Mouse (Mus musculus): Measurements from ENCODE around the gene Rtl10. TPM values are rescaled to one million over a fixed set of nuclear protein-coding genes. Genes with fewer than 3 reads are reported as not detected.

Gene Rtl10
- 1 to 10 TPM; 8.6 TPM for total RNA-seq (2021)
- long read RNA-seq, experiment 1, partial matches to known transcripts: 0 of 1 reads
- long read RNA-seq, experiment 1, other reads (novel, unspliced or antisense): 0 of 1 reads
- long read RNA-seq, experiment 2: 0 reads

DNA sequence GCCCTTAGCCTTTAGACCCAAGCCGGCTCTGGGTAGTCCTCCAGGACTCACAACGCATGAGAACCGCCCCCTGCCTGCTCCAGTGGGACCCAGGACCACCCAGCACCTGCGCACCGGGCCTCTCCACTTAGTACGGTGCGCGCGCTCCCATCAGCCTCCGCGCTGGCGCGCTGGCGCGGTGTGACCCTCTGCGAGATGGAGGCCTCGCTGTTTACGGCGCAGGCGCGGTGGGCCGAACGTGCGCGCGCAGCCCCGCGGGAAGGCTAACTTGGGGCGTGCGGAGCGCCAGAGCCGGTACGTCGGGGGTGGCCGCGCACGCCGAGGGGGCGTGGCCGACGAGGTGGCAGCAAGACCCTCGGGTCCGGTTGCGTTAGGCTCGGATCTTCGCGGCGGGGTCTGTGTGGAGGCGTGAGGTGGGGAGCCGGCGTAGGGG is at the start of gene Rtl10, which contains the start of gene Gnb1l:
Gene Rtl10 (plus strand): TSS at position 344 of the 433 bp plus-strand sequence.
Gene Gnb1l (plus strand): TSS at position 156 of the 433 bp plus-strand sequence.
- DNase-seq (ENCODE audit: low spot score in 2 of 2): peak; percentile 94 to 97

DNA sequence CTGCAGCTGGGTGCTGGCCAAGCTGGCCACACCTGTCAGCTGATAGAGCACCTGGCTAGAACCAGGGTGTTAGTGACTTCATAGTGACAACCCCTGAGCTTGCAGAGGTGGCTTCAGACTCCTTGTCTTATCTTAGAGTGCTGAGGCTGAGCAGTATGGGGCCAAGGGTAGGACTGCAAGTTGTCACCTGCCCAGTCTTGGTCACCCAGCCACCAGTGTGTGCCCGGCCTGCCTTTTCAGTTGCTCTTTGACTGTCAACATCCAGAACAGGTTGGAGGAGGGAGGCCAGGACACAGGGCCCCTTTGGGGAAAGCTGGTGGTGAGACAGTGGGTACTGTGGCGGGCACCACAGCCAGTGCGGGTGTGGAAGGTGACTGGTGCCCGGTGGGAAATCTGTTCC is 49.7 kb upstream of the Rtl10 start:
- DNase-seq (ENCODE audit: low spot score in 2 of 2): no peak

DNA sequence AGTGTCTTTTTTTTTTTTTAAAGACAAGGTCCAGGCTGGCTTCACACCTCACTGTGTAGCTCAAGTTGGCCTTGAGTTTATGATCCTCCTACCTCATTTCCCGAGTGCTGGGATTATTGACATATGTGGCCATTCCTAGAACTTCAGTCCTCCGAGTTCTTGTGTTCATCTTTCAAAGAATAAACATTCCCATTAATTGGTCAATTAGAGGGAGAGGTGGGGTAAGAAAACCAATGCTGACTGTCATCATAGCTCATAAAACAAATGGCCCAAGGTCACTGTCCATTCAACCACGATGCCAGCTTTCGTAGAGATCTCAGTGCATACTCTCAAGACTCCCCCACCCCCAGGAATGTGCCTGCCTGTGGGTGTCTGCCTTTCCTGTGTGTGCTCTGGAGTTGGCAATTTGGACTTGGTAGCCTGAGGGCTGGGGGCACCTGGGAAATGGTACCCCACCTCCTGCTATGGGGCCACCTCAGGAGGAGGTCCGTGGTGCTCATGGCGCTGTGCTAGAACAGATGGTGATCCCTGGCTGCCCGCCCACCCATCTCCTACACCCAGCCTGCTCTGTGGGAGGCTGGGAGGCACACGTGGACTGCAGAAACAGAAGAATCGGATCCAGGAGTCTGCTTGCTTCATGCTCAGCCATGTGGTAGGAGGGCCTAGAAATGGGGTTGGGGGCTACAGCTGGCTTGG is 47.1 kb upstream of the Rtl10 start:
- DNase-seq (ENCODE audit: low spot score in 2 of 2): peak; percentile 62 to 75

DNA sequence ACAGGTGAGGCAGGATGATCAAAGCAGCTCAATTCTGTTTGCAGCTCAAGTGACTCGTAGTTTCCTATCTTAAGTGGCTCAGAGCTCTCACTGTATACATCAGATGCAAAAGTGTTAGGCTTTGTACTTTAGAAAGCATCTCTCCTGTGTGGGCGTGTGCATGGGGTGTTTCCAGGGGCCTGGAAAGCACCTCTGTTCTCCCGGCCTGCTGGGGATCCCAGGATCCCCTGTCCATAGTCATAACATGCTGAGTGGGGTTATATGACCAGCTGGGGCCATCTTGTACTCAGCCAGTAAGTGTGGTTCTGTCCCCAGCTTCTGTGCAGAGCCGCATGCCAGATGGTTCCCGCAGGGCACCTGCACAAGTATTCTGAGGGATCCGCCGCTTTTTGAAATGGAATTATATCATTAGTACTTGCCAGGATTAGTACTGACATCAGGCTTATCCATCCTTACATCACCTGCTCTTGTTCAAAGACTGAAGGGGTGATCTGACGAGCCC is 46.3 kb upstream of the Rtl10 start:
- peak in 1 of 2 experiments; percentile 52 for DNase-seq (ENCODE audit: low spot score in 2 of 2)

DNA sequence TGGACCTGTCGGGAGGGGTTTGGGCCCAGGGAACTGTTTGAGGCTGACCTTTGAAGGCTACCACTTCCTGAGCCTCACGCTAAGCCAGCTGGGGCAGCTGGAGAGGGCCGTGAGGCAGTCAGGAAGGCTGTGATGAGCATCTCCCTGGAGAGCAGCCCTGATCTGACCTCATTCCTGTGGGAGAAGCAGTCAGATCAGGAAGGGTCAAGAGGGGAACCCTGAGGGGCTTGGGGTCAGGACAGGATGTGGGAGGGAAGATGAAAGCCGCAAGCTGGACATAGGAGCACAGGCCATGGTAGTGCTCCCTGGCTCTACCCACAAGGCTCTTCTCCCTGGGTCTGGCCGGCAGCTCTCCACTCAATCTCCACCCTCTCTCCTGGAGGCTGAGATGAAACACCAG is 44.9 kb upstream of the Rtl10 start:
- DNase-seq (ENCODE audit: low spot score in 2 of 2): no peak

DNA sequence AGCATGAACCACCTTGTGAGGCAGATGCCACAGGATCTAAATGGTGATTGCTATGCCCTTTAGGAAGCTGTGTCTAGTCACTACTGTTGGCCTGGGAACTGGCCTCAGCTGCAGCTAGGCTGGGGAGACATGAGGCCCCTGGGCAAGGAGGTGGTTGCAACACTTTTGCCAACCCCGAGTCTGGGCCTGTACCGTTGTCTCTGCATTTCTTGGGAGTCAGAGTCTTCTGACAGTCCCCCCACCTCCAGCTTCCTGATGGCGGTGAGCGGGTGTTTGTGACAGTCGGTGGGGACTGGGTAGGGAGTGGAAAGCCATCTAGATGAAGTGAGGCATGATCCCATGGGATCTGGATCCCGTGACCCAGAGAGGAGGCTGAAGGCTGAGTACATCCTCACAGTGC is 43.3 kb upstream of the Rtl10 start:
- DNase-seq (ENCODE audit: low spot score in 2 of 2): no peak

DNA sequence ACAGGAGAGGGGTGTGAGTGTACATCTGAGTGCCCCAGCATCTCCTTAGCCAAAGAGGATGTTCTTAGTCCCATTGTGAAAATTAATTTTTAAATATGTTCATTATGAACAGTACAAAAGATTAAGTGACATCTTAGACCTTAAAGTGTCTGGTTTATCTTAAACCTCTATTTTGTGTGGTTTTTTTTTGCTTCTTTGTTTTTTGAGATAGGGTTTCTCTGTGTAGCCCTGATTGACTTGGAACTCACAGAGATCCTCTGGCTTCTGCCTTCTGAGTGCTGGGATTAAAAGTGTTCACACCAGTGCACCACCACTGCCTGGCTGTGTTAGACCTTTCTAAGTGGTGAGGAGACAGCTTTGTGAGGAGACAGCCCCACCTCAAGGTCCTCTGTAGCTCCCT is 40.0 kb upstream of the Rtl10 start:
- DNase-seq (ENCODE audit: low spot score in 2 of 2): no peak

DNA sequence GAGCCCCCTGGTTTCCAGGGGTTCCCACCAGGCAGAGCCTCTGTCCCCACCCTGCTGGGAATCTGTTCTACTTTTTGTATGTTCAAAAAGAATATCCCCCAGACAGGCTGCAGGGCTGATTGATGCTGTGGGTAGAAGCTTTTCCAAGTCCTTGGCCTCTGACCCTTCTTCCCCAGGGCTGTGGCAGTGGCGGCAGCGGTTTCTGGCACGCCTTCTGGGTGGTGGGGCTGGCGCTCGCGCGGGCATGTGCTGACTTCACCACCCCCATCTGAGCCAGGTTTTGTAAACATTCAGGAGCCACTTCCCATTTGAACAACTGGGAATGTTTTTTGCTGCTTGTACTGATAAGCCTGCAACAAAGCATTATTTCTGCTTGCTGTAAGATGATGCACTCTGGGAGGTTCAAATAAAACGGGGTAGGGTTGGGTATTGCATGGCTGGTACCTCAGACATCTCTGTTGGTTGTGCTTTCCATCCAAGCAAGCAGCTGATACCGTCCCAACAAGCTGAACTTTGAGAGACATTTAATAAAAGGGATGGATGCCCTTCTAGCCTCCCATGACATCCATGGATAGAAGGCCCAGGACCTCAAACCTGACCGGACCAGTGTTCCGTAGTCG is 39.3 kb upstream of the Rtl10 start:
- no peak for DNase-seq (ENCODE audit: low spot score in 2 of 2)

DNA sequence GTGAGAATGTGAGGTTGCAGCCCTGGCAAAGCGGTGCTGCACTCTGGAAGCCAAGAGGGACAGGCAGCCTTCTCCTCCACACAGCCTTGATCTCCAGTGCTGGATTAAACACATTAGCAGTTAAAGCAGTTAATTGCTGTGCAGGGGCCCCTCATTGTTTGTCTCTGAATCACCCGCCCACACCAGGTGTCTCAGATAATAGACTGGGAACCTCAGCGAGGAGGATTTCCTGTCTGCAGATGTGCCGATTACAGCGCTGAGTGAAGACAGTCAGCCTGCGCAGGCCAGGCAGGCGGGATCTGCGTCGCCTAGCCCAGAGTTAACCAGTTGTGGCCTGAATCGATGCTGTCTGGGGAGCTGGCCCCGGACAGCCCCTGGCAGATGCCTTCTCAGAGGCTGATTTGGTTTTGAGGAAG is 38.7 kb upstream of the Rtl10 start:
- no peak for DNase-seq (ENCODE audit: low spot score in 2 of 2)

DNA sequence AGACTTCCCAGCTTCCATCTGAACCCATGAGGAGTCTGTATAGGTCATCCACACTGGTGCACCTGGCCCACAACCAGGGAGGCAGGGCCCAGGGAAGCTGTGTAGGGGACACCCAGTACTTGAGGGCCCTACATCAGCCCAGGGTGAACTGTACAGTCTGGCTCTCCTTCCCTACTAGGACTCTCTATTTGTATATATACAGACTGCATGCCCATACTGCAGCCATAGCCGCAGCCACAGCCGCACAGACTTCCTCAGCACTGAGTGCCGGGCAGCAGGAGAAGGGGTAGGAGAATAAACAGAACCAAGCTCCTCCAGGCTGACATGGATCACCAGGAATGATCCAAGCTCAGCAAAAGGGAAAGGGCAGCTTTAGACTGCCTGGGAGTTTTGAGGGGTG is 37.9 kb upstream of the Rtl10 start:
- no peak for DNase-seq (ENCODE audit: low spot score in 2 of 2)

DNA sequence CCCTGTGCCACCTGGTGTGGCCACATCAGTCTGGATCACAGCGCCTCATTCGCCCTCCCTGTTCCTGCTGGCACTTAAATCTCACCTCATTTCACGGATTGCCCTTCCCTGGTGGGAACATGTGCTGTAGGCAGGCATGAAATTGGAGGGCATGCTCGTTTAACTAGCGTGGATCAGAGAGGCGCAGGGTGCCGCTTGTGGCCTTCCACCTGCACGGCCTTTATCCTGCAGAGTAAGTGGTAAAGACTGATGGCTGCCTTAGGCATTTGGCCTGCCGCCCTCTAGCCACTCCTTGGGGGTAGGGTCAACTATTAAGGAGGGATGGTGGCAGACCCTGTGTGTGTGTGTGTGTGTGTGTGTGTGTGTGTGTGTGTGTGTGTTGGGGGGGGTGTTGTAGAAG is 36.7 kb upstream of the Rtl10 start:
- DNase-seq (ENCODE audit: low spot score in 2 of 2): no peak

DNA sequence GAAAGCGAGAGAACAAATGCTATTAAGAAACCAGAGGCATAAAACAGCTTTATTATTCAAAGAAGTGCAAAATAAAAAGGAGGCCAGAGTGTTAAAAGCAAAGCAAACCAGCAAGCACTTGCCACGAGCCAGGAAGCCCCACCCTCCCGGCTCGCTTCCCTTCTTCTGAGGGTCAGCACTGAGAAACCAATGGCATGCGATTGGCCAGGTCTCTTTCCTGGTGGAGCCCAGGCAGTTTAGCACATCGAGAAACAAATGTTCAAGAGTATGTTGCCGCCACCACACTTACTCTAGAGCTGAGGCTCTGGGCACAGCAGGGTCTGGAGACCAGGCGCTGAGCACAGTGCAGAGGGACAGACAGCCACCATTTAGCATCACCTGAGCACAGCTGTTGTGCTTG is 36.1 kb upstream of the Rtl10 start:
- DNase-seq (ENCODE audit: low spot score in 2 of 2): no peak

DNA sequence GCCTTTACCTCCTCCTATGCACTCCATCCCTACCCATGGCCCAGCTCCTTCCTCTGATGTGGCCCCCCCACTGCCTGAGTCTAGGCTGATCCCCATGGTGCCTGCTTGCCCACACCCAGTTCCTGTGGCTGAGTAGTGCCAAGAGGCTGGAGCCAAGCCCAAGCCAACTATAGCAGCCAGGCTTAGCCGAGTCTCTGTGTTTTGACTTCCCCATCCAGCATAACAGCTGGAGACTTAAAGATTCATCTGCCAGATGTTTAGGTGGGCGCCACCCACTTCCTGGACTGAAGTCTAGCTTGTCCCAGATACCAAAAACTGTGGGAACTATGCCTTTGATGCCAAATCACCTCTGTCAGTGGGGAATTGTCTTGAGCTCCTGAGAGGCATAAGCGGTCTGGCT is 34.4 kb upstream of the Rtl10 start:
- DNase-seq (ENCODE audit: low spot score in 2 of 2): no peak

DNA sequence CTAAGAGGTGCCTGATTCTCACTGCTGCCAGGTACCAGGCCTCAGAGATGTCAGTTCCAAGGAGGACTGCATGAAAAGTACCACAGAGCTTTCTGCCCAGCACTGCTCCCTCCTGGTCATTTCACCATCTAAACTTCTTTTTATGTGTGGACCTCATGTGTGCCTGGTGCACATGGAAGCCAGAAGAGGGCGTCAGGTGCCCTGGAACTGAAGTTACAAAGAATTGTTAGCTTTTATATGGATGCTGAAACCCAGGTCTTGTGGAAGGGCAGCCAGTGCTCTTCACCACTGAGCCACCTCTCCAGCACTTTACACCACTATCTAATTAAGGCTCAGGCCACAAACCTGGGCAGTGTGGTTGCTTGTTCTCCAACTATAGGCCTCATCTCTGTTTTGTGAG is 27.9 kb upstream of the Rtl10 start:
- no peak for DNase-seq (ENCODE audit: low spot score in 2 of 2)

DNA sequence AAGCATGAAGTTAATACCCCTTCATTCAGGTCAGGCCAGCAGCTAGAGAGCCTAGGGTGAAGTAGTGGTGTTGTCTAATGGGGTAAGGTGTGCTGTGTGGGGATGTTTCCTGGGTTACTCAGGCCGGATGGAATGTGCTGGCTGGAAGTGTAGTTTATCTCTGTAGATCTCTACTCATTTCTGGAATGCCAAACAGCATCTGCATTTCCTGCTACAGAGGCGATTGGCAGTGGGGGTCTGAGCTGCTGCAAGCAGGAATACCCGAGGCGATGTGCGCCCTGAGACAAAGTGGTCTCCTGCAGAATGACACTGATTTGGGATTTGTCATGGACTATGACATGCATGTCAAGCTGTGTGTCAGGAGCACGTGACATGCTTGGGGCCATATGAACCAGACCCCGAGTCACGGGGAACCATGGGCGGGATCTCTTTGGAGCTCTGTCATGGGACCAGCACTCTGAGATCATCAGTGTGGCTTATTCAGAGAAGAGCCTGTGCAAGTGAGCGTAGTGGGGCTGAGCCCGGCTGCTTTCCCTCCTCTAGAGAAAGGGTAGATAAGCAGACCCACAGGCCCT is 27.2 kb upstream of the Rtl10 start:
- no peak for DNase-seq (ENCODE audit: low spot score in 2 of 2)

DNA sequence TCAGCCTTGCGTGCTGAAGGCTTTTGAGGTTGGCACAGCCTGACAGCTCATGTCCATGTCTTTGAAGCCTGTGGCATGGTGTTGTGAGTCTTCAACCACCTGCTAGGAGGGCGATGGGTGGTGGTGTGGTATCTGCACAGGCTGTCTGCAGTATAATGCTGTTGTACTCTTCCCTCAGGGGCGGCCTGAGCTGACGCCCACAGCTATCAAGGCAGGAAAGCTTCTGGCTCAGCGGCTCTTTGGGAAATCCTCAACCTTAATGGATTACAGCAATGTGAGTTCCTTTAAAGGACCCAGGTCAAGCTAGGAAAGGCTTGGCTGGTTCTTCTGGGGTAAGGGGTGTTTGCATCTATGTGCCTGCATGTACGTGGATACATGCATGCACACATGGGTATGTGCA is 26.7 kb upstream of the Rtl10 start:
- no peak for DNase-seq (ENCODE audit: low spot score in 2 of 2)

DNA sequence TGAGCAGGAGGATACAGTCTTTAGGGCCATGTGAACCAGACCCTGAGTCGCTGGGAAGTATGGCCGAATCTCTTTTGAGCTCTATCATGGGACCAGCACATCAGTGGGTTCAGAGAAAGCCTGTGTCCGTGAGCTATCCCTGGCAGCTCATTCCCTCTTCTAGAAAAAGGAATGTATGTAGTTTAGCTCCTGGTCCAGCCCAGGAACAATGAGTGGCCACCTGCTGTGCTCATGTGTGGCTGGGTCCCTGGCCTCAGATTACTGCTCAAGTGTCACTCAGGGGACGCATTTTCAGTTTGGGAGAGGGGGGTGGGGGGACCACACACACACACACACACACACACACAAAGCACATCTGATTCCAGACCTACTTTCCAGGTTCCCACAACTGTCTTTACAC is 26.3 kb upstream of the Rtl10 start:
- DNase-seq (ENCODE audit: low spot score in 2 of 2): no peak

DNA sequence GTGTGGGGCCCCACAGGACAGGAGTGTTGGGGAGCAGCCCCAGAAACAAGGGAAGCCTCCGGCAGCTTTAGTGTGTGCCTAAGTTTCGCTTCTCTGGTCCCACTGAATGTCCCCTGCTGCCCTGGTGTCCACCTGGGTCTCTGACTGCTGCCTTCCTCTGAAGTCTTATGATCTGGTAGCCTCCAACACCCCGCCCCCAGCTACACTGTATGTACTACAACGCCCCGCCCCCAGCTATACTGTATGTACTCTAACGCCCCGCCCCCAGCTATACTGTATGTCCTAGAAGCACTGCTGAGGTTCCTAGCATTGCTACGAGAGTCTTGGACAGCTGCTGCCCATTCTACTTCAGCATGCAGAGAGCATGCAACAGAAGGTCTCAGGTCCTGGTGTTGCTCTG is 25.7 kb upstream of the Rtl10 start:
- DNase-seq (ENCODE audit: low spot score in 2 of 2): no peak

DNA sequence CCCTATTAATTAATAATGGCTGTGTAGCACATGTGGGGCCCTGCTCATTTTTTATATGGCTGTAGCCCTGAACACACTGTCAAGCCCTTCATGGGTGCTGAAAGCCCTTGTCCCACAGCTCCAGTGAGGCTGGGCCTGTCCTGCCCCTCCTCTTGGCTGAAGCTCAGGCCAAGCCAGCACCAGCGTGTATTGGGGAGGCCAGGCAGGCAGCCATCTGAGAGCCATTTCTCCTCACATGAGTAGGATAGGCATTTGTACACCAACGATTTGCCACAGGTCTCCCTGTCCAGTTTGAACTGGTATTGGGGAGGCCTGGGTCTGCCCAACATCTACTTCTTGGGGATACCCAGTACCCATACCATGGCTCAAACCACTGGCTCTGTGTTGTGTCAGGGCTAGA is 24.7 kb upstream of the Rtl10 start:
- DNase-seq (ENCODE audit: low spot score in 2 of 2): no peak

DNA sequence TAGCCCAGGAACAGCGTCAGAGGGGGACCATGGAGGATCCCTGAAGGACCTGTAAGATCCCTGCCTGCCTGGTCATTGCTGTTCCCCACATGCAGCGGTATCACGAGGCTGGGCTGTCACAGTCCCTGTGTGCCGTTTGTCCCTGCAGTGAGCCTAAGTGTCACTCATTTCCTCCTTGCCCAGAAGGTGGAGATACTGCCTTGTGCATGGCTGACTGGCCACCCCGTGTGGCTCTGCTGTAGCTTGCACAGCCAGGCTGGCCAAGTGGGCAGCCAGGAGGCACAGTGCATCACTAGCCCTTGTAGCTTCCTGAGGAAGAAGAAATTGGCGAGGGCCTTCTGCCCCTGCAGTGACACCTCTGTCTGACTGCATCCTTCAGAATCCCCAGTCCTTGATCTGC is 20.7 kb upstream of the Rtl10 start:
- no peak for DNase-seq (ENCODE audit: low spot score in 2 of 2)

DNA sequence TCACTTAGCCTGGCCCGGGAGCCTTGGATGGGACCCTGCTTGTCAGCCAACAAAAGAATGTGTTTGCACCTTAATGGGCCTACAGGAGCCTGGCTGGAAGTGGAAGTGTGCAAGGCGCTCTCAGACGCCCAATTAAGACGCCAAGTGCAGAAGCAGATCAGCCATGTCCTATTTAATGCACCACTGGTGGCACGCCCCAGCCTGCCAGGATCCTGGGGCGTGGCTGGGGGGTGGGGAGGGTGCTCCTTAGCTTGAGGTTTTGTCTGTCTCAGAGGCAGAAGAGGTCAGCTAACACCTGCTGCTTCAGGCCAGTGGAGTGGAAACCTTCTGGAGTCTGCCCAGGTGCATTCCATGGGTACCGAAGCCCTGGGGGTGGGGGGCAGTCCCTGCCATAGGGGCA is 19.0 kb upstream of the Rtl10 start:
- no peak for DNase-seq (ENCODE audit: low spot score in 2 of 2)

DNA sequence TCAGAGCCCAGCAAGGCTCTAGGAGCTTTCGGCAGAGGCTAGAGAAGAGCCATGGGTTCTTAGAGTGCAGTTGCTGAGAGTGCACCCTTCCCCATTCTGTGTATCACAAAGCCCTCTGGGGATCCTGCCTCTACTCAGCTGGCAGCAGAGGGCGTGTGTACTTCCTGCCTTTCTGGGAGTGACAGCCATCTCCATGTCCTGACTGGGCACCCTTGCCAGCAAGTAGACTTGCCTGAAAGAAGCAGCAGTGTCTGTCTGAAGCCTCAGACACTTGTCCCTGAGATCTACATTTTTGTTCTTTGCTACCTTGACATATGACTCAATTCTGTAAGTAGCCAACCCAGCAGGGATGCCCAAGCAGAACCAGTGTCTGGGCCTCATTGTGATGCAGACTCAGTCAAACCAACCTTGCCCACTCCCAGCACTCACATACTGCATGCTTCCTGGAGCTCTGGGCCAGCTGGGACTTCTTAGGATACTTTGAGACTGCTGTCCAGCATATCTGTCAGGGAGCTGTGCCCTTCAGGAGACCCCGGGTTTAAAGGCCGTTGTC is 17.7 kb upstream of the Rtl10 start:
- DNase-seq (ENCODE audit: low spot score in 2 of 2): no peak
